Mouse (Mus musculus) layer of hippocampus, postnatal 25 days (tissue): ENCODE results near the gene Fgf7. TPM values are rescaled to one million over a fixed set of nuclear protein-coding genes. Genes with fewer than 3 reads are reported as not detected.

Experiments
- DNase-seq, 2 experiments: peaks; one replicate each; pipeline ENCODE4 v3.0.0; 2022; ENCODE audit warnings: mixed read lengths in 2 of 2, low spot score in 1 of 2; ENCODE audit errors: extremely low spot score in 1 of 2
- total RNA-seq, 2 experiments: library from RNA; stranded (reverse); gene quantifications; 2 replicates each; pipeline ENCODE4 v1.2.3; 2021

The Fgf7 gene
- total RNA-seq, result under 1 TPM; 0.52 to 0.62 TPM

DNA sequence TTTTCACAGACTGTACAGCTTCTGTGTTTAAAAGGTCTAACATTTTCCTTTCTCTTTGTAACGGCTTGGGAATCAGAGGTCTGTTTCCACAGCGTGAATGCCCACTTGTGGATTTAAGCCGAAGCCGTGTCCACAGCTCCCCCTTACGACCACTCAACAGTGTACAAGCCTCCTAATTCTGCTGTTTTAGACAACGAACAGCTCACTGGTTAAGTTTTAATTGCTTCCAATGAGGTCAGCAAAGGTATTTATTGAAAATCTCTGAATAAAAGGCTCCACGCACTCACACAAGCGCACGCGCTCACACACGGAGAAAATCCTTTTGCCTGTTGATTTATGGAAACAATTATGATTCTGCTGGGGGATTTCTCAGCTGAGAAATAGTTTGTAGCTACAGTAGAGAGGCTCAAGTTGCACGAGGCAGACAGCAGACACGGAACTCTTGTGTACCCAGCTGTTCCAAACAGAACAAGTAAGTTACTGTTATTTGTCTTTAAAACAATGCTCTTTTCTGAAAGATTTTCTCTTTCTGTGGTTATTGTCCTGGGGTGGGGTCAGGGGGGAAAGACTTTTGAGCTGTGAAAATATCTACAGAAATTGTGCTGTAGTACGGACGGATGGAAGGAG lies at the start of gene Fgf7:
TSS of gene Fgf7 (plus strand) at position 280 of the 627 bp plus-strand sequence.
- no peak for DNase-seq

DNA sequence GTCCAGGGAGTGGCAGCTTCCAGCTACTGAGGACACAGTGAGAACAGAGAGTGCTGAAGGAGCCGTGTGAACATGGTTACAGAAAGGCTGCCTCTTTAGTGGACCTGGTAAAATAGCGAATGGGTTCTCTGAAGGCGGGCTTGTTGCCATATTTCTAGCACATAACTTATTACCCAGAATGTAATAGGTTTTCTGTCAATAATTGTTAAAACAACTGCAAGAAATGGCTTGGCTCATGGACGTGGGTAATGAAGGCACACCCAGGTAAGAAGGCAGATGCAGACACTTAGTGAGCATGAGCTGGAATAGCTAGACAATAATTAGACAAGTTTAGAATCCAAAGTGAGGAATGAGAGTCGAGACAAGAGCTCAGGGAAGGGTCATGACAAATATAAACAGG lies 32.2 kb upstream of the Fgf7 start:
- DNase-seq, result no peak

DNA sequence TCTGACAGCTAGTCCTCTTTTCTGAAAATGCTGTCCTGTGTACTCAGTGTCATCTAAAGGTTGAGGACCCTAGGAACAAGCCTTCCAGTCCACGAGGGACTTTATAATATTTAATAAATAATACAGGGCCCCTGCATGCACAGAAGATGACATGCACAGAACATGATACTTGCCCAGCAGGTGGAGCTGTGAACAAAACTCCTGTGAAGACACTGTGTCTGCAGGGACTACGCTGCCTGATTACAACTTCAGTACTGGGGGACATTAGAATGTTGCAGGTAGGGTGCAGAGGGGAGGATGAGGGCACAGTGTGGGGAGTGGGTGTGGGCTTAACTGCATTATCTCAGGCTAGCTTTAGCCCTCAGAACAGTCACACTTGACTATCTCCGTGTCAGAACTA lies 28.4 kb upstream of the Fgf7 start:
- peak; percentile 35 to 70 for DNase-seq

DNA sequence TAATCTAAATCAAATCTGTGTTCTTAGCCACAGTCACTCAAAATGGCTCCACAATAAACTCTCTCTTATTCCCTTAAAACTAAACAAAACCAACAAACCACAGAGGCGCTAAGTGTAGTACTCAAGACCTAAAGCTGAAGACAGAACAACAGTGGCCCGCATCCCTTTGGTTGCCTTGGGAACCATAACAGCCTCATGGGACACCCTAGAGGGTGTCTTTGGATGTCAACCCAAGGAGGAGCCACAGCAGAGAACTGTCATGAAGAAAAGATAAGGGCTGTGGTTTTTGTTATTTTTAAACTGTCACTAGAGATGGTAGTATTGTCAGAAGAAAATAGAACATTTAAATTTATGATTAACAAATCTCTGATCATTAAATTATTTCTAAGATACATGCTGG lies 27.7 kb upstream of the Fgf7 start:
- DNase-seq, result no peak

DNA sequence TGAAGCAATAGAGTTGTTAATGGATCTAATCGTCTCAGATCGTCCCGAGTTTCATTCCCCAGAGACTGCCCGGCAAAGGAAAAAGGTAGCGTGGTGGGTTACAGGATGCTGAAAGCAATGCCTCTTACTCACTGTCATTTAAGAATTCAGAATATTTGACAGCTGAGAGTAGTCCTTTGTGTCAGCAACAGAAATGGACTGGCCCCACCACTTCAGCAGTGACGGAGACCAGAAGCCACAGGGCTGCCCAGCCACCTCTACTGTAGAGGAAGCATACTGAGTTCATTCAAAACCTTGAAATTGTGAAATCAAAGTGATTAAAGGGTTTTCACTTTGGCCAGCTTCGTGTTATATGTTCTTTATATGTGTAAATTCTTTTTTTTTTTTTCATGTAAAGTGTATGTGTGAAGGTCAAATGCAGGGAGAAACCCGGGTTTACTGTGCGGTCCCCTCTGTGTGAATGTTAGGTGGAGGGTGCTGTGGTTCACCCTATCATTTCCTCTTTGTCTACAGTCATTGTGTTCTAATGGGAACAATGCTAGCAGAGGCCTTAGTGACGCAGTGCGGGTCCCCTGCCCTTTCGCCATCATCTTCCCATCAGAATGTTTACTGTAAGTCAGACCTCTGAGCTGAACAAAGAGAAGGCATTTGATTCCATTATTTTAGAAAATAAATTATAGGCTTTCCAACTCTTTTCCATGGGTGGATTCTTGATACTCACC lies 19.3 kb upstream of the Fgf7 start:
- no peak for DNase-seq

DNA sequence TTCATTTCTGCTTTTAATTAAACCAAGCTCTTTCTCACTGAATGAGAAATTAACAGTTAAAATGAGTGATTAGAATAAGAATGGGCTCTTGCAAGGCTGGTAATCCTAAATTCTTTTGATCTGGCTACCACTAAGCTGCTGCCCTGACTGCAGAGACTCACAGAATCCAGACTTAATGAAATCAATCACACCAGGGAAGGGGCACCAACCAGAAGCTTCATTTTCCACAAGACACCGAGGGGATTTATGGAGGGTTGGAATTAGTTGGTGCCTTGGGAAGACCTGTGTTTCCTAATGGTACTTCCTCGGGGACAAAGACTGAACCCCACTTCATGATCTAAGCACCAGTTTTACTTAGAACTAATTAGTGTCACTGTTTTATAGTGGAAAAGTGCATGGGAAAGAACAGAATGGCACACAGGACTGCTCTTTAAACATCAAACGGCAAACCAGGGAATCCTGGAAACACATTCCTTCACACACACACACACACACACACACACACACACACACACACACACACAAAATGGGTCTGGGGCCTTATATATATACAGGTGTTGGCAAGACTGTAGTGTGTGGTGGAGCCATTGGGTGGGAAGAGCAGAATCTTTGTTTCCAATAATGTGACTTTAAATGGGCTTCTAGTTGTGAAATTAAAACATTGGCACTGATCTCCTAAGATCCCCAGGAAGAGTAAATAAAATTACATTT lies 18.5 kb upstream of the Fgf7 start:
- no peak for DNase-seq

DNA sequence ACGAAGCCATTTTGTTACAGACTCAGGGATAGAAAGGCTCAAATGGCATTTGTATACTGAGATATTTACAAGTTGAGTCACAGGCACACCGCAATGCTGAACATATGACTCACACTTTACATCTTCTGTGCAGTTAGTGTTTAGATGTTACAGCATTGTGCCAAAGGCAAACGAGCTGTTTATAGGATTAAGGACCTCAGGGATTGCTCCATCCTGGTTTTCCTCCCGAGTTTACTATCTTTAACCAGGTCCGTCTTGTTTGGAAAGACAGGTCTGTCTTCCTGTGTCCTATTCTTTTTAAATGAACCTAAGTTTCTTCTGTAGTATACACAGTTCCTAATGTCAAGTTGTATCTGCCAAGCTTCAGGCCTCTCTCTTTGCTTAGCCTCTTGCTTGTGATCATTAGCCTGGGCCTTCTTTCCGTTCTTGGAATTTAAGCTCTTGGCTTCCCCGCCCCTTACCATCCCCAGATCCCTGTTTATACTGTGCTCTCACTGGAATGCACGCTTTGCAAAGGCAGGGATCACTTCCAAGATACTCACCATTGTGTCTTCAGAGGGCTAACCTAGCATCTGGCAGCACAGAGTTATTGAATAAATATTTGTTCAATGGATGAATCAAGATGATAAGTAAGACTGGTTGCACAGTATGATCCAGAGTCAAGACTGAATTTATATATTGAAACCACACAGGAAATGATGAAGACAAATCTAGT lies 3.1 kb upstream of the Fgf7 start:
- DNase-seq, result no peak

DNA sequence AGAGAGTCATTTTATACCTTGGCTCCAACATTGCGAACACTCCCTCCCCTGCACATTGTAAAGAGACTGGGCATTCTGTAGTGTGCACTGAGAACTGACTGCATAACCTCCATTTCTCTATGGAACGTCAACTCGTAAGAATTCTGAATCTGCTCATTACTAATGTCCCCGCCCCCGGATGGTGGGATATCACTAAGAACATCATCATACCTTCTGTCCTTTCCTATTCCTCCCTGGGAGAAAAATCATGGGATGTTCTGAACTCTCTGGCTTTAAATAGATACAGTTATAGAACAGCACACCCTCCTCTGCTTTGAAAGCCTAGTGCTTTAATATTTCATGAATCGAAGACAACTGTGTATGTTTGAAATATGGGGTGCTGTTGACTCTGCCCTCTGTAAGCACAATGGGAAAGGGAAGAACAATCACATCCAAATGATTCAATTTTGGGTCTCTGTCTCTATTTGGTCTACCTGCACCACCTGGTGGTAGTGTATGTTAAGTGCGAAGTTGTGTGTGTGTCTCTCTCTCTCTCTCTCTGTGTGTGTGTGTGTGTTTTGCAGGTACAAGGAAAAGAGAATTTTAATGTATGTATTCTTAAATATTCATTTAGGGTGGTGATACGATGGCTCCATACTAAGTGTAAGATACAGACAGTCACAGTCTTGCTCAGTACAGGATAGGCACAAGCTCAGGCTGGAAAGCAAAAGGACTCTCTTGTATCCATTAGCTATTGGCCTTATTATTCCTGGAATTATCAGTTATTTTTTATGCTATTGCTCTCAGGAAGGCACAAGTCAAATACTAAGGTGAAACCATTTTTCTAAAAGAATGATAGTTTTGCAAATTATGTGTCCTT lies 1.1 kb upstream of the Fgf7 start:
- peak in 1 of 2 experiments; percentile 12 for DNase-seq

DNA sequence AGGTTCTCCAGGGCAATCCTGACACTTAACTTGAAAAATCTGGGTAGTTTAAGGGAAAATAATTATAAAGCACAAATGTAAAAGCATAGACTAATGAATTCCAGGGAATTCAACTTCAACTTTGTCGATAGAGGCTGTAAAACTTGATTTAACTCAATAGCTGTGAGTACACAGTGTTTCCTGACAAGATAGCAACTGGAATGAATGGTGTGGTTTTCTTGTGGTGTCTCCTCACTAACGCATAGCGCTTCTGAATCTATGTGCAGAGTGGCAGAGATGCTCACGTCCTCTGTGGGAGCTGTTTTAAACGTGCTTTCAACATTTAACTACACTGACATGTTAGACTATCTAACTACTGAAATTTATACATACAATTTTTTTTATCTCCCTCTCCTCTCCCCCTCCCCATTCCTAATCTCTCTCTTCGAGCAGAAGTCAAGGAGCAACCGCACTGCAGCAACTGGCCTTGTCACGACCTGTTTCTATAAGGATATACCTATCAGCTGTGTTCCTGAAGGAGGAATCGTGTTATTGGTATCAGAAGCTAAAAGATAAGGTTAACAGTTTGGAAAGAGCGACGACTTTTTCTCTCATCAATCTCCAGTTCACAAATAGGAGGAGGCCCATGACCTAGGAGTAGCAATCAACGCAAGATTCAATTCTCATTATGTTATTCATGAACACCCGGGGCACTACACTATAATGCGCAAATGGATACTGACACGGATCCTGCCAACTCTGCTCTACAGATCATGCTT lies 734 bp downstream of the Fgf7 start:
- DNase-seq, result no peak

DNA sequence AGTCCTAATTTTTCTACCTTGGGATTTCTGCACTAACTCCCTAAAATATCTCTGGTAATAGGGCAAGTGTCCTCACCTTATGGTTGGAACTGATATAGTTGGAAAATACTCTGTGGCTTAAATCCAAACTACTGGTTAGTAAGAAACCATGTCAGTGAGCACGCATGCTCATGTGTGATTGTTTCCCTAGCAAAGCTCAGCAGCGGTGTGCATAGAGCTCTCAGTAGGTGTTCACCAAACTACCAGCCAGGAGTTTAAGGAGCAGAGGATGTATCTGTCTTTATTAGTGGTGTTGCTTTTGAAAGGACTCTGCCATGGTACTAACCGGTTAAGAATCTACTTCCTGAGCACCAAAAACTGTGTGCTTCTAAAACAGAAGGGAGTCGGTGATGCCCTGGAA lies 1.7 kb downstream of the Fgf7 start:
- DNase-seq, result no peak

DNA sequence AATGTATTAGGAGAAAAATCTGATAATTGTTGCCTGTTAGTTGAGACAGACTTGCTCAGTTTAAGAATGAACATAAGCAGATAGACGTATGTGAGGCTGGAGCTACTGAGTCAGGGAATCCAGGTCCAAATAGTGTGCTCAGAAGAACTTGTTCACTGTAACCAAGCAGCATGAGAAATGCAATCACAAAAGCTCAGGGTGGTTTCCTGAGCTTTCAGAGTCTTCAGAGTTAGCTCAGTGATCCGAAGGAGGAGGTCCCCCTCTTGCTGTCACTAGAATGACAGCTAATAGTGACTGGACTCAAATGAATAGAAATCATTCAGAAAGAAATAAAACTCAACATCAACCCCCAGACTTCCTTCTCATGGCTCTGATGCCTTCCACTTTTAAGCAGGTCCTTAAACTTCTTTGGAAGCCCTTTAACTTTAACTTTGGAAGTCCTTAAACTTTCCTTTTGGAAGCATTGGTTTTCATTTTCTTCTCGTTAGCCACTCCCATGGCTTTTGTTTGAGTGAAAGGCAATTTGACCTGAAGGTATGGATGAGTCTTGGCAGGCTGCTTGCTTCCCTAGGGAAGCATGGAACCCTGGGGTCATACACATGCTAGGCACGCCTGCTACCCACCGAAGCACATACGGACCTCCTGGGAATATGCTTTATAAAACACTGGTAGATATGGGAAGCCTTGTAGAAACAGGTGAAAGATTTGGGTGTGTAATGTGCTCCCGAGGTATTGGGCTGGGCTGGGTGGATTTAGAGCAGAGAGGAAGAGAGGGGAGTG lies 4.0 kb downstream of the Fgf7 start:
- no peak for DNase-seq

DNA sequence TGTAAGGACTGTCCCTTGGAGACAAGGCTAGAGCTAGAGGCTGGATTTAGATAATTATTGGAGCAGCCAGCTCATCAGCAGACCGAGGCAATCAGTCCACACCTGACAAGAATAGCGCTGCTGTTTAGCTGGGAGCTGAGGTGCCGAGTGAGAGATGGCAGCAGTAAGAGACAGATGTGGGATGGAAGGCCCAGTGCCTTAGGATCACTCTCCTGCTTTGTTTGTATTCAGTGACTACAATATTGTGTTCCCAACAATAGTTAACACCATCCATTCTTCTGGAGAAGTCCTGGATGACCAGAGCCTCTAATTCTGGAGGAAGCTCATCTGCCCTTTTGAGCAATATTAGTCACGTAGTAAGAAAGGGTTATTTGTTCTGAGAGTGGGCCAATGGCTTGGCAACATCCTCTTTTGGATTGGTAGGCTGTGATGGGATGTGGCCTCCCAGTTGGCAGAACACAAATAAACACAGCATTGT lies 5.0 kb downstream of the Fgf7 start:
- no peak for DNase-seq

DNA sequence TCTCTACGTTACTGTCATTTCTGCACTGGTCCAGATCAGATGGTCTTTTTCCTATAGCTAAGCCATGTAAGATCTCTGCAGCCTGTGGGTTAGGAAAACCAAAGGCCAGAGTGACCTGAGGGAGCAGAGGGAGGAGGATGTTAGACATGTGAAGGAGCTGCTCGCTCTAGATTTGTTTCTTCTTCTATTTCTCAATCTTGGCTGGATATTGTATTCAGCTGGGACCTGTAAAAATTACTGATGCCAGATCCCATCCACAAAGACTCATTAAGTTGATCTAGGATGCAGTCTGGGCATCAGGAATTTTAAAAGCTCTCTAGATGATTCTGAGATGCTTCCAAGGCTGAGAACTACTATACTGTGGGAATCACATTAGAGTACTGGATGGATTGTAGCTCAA lies 6.2 kb downstream of the Fgf7 start:
- DNase-seq, result no peak

DNA sequence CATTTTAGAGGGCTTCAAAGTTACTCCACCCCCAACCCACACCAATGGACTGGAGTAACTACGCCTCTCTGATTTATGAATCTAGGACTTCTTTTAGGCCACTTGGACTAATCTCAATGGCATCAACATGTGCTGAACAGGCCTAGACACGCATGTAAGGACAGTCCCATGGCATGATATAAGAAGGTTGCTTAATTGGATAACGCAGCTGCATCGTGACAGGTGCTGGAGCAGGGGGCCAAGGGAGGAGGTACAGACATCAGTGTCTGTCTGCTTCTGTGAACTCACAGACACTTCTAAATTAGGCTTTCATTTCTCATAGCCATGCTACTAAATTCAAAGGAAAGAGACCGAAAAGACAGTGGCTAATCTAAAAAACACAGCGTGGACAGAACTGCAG lies 6.8 kb downstream of the Fgf7 start:
- no peak for DNase-seq

DNA sequence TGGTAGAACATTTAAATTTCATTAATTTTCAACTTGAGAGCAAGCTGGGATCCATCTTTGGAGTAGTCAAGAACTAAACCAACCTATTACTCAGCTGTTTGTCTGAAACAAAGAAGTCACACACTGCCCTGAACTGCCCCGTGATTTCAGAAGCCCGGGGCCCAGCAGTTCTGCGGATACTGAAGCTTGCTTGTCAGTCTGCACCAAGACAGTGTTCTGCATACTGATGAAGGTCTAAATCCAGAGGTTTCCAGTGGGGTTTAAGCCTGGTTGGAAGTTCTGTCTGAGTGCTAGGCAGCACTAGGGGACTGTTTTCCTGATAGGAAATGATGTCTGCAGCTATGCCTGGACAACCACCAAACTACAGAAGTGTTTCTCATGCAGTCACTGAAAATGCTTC lies 8.2 kb downstream of the Fgf7 start:
- DNase-seq, result no peak

DNA sequence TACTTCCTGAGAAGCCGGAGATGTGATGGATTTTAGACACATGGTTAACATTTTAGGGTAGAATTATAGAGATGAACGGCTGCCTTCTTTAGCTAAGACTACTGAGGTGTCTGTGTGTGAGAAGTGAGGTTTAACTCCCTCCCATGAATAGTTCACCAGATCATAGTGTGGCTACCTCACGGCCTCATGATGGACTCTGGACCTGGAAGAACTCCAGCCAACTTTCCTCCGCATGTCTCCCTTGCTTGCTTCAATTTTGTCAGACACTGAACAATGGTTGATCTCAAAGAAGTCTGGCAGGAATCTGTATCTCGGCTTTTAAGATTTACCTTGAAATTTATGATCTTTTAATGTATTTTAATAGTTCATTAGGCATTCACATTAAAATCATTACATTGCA lies 11.2 kb downstream of the Fgf7 start:
- DNase-seq, result no peak

DNA sequence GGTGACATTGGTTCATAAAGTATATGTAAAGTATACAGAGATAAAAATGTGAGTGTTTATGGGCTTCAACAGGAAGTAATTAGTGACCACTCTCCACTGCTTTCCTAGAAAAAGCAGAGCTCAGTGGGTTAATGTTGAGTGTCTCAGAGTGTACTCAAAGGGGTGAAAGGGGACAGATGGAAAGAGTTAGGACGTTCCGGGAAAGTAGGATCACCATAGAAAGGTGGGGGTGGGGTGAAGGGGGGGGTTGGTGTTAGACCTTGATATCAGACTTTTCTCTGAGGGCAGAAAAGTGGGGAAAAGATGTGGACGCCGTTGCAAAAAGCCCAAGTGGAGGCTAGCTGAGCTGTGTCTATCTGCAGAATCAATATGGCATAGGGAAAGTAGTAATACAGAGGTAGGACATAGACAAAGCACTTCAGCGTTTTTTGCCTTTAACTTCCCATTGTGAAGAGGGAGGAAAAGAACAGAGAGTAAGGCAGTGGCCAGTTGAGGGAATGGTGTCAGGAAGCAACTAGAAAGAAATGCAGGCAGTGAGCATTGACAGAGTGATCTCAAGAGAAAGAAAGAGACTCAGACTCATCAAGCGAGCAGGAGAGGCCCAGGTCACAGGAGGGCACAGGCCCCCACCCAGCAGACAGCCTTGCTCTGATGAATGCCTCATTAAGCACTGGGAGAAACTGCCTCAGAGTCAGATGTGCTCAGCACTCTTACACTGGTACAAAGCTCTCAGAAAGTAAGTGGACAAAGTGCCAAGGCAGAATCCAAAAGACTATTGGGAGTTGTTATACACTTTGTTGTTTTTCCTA lies 18.5 kb downstream of the Fgf7 start:
- DNase-seq, result no peak

DNA sequence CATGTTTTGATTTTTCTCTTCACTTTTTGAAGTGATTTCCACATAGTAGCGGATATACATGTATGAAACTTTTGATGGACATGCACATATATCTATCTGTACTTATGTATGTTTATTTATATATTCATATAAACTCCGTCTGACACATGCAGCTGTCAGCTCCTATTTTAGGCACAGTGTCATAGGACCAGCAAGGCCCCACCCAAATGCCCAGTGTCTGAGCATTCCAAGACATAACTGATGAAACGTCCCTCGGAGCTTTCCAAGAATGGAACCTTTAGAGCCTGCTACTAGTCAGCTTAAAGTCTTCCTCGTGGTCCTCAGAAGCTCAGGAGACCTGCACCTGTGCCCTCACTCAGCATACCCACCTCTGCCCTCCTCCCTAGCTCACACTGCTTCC lies 19.2 kb downstream of the Fgf7 start:
- no peak for DNase-seq
